Mouse (Mus musculus): ENCODE data around the gene Cbr2.
"Not testable (repeated sequence)": the region's sequence is repeated elsewhere in the genome, so short reads cannot be mapped to it uniquely, and the experiment has no call there.

The Cbr2 gene

DNA sequence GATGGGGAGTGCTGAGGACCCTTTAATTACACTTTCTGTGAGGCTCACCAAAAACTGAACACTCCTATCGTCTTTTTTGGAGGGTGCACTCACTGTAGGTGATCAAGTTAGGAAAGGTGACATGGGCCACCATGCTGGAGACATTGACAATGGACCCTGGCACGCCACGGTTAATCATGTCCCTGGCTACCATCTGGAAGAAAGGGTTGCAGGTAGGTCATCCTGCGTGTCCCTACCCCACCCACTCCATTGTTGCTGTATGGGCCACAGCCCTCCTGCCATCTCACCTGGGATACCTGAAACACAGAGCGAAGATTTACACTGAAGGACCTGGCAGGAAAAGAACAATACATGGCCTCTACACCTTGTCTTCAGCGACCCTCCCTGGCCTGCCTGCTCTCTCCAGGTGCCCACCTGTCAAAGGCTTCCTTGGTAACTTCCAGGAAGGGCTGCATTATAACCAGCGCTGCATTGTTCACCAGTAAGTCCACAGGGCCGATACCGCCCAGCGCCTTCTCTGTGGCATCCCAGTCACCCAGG lies 1.5 kb downstream of the Cbr2 start:
- DNase-seq (ENCODE audit: low read depth) = no peak

DNA sequence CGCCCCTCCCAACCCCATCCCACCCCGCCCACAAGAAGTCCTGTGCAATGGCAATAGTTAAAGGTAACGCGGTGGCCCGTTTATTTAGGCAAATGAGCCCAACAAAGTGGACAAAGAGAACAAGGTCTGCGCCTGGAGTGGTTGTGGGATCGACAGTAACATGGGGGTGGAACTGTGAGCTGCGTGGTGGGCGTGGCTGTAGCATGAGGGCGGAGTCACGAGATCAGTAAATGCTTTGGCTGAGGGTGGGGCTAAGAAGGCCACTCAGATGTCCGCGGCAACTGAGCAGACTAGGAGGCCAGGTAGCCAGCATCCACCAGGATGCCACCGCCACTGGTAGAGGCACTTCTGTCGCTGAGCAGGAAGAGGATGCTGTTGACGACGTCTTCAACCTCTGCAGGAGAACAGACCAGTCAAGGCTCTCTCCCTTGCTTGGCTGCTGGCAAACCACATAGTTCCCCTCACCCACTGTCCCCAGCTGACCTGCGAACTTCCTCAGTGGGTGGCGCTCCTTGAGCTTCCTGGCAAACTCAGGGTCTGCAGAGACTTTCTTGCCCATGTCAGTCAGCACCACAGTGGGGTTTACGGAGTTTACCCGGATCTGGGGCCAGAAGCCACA lies 2.4 kb downstream of the Cbr2 start:
- DNase-seq (ENCODE audit: low read depth) = not testable (repeated sequence)

DNA sequence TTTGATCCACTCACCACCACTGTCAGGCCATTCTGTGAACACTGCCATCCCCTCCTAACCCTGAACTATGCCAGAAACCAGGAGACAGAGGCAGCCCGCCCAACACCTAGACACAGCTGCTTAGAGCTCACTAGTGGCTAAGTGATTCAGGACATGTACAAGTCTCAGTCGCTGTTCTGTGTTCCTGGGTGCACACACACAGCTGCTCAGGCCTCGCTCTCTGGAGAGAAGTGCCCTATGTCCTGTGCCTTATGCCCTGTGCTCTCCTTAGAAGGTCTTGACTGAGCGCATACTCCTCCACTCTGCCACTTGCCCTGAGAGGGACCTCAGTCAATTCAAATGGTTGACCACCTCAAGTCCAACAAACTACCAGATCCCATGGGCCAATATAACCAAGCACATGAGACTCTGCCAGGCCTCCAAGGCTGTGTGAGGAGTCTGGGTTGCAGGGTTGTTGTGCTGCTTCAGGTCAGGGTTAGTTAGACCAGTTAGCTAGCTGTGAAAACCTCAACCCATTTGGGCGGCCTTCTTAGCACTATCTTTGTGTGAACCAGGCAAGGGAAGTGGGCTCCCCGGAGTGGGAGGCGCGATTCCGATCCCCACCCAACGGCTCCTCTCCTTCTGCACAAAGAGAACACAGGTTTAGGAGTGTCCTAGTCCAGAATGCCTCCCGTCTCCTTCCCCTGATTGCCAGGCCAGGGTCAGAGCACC lies 3.2 kb downstream of the Cbr2 start:
- no peak for DNase-seq (ENCODE audit: low read depth)

DNA sequence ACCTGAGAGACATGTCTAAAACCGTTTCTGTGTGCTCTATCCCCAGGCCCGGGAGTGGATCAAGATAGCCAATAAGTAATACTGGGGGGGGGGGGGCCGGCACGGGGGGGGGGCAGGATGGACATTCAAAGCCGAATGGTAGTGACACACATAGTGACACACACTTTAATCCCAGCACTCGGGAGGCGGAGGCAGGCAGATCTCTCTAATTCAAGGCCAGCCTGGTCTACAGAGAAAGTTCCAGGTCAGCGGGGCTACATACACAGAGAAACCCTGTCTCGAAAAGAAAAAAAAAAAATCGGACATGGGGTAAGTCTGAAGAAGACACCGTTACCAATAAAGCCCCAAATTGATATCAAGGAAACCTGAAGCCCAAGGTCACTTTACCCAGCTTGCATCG lies 4.3 kb downstream of the Cbr2 start:
- no peak for DNase-seq (ENCODE audit: low read depth)

DNA sequence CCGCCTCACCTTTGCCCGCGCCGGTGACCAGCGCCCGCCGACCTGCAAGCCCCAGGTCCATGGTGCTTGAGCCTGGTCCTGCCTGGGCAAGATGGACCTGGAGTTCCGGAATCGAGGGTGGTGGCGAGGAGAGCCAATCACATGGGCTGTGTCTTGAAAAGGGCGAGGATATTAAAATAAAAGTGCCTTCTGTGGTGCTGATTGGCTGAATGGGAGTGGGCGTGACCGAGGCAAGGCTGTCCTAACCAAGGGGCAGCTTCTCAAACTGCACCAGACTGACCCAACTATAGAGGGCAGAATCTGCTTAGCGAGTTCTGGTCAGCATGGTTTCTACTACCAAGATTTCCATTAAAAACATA lies 4.8 kb downstream of the Cbr2 start, which contains the start of gene Dcxr:
Gene Dcxr, minus strand, starts transcription at position 113 of the 359 bp plus-strand sequence.
- DNase-seq (ENCODE audit: low read depth) = peak; percentile 97

DNA sequence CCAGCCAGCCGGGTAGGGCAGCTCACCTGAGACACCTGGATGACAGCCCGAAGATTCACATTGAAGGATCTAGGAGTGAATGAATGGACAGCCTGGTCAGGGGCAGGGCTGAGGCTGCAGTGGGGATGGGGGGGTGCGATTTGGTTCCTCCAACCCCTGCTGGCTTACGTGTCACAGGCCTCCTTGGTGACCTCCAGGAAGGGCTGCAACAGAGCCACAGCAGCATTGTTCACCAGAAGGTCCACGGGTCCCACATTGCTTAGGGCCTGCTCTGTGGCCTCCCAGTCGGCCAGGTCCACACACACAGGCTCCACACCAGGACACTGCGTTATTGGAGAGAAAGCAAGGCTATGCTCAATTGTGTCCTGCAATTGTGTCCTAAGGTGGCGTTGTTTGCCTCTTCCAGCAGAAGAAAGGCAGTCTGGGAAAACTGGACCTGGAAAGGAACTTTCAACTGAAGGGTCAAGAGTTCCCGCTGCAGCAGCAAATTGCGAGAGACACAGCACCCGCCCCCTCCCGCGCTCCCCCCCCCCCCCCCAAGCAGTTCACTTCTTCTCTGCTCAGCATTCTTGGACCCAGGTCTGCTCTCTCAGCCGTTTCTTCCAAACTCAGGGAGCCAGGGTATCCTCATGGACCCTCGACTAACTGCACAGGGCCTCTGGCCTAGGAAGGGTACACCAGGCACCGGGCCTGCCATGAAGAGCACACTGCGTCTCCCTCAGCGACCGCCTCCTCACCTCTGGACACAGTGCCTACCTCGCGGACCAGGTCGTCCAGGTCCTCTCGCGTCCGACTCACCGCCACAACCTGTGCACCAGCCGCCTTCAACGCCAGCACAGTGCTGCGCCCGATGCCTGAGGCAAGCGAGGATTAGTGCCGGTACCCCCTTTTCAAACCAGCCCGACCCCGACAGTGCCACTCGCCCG lies 5.4 kb downstream of the Cbr2 start:
- DNase-seq (ENCODE audit: low read depth) = no peak

DNA sequence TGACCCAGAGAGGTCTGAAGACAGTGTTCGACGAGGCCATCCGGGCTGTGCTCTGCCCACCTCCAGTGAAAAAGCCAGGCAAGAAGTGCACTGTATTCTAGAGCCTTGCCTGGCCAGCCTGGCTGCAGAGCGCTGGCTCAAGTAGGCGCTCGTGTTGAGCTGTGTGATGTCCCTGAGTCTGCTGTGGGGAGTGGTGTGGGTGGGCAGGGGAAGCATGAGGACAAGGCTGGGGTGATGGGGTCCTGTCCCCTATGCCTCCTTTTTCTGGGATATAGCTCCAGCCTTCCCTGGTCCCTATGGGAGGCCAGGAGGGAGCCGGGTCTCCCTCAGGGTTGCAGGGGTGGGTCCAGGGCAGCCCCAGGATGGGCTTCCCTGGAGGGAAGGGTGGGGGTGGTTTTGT lies 8.4 kb downstream of the Cbr2 start:
- DNase-seq (ENCODE audit: low read depth) = no peak

DNA sequence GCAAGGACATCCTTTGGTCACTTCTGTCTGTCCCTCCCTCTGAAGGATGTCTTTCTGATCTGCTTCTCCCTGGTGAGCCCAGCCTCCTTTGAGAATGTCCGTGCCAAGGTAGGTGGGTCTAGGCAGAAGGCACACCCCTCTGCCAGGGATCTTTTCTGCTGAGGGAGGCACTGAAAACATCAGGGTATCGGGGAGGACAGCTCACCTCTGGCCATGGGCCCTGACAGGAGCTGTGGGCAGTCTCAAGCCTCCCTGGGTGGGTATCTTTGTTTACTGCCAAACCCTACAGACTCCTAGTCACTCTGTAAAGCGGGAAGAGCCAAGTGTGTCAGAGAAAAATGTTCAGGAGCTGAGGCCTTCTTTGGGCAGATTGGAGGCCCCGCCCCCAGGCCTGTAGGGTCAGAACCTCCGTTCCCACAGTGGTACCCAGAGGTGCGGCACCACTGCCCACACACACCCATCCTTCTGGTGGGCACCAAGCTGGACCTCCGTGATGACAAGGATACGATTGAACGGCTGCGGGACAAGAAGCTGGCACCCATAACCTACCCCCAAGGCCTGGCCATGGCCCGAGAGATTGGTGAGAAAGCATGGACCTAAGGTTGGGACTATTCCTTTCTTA lies 9.0 kb downstream of the Cbr2 start:
- no peak for DNase-seq (ENCODE audit: low read depth)

DNA sequence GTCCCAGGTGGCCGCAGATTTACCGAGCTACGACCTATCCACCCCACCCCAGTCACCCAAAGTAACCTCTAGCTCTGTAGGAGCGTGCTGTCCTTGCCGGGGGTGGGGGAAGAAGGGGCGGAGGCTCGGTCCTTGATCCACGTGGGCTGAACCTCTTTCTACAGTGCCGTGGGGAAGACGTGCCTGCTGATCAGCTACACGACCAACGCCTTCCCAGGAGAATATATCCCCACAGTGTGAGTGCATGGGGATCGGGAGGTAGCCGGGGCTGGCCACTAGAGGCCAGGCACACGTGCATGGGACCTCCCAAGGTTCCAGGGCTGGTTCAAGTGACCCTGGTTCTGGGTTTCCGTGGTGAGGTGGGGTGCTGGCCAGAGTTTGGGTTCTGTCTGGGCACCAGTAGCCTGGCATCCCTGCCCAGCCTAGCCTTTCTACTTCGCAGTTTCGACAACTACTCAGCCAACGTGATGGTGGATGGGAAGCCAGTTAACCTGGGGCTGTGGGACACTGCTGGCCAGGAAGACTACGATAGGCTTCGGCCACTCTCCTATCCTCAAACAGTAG lies 9.8 kb downstream of the Cbr2 start:
- no peak for DNase-seq (ENCODE audit: low read depth)

DNA sequence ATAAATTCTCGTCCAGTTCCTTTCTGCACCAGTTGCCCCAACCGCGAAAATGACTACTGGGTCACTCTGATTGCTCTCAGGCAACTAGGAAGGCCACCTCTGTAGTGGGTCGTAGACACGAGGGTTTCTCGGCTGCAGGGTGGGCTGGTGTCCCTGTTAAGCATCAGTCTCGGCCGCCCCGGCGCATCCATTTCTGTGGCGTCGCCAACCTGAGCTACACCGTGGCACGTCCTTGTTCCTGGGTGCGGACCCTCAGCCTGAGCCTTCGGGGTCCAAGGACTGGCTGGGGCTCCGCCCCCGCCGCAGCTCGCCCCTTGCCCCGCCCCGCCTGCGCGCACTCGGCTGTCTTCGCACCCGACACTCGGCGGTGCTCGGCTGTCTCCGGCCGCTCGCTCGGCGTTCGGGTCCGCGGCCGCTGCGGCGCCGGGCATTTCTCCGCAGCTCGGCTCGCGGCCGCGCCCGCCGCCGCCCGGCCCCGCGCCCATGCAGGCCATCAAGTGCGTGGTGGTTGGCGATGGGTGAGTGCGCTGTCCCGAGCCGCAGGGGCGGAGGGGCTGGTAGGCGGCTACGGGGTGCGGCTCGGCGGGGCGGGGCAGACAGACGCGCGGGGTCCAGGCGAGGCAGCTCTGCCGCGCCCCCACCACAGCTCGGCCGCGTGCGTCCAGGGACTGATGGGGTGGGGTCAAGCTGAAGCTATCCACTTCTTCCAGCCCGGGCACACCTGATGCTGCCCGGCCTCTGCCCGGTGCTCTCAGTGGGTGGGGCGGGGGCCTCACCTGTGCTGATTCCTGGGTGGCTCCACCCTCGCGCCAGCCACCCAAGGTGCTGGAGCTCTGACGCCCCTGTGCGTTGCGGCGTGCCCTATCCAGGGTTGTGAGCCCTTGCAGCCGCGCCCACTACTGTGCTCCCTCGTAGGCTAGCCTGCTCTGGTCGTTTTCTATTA lies 10.5 kb downstream of the Cbr2 start, which contains the start of gene Rac3:
Gene Rac3, plus strand, starts transcription at position 347 of the 943 bp plus-strand sequence.
- DNase-seq (ENCODE audit: low read depth) = no peak

DNA sequence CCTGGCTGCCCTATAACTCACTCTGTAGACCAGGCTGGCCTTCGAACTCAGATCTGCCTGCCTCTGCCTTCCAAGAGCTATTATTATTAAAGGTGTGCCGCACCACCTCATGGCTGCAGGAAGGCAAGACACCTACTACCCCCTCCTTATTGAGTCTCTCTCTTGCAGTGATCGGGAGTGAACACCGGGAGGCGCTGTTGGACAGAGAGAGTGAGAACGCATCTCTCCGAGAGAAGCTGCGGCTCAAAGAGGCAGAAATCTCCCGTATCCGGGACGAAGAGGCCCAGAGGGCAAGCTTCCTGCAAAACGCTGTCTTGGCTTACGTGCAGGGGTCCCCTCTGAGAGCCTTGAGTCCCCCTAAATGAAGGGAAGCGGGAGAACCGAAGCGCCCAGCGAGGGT lies 11.5 kb downstream of the Cbr2 start:
- peak; percentile 77 for DNase-seq (ENCODE audit: low read depth)

DNA sequence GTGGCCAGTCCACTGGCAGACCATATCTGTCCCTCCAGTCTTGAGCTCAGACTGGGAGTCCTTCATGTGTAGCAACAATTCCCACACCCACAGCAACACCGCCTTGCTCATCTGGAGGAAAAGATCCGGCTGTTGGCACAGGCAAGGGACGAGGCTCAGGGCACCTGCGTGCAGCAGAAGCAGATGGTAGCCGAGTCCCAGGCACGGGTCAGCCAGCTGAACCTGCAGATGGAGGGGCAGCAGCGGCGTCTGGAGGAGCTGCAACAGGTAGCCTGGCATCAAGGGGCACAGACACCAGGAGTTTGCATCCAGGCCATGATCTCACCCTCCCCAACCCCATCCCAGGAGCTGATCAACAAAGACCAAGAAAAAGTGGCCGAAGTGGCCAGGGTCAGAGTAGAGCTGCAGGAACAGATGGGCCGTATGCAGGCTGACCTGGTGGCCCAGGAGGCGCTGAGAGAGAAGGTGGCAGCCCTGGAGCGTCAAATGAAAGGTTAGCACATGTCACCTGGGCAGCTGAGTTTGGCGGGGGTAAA lies 12.0 kb downstream of the Cbr2 start:
- DNase-seq (ENCODE audit: low read depth) = no peak

DNA sequence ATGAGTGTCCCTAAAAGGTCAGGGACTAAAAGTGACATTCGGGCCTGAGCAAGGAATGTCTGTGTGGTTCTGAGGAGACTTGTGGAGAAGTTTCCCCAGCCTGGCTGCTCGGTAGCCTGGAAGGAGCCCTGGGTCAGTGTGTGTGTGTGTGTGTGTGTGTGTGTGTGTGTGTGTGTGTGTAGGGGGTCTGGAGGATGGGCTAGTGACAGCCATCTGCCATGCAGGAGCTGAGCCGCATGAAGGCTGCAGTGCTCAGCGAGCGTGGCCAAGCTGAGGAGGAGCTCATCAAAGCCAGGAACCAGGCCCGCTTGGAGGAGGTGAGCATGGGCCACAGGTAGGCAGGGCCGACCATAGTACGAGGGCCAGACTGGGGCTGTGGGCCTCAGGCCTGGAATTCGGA lies 12.7 kb downstream of the Cbr2 start:
- DNase-seq (ENCODE audit: low read depth) = no peak

DNA sequence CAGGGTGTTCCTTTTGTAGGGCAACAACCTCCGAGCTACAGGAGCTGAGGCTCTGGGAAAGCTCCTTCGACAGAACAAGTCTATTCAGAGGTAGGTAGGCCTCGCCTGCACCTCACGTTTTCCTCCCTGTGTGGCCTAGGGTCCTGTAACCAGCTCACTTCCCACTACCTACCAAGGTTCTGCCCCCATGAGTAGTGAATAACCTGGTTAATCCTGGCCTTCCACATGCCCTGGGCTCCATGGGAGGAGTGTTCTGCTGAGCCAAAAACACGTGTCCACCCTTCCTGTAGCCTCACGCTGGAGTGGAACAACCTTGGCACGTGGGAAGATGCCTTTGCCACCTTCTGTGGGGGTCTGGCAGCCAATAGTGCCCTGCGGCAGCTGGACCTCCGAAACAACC lies 16.8 kb downstream of the Cbr2 start:
- DNase-seq (ENCODE audit: low read depth) = no peak

DNA sequence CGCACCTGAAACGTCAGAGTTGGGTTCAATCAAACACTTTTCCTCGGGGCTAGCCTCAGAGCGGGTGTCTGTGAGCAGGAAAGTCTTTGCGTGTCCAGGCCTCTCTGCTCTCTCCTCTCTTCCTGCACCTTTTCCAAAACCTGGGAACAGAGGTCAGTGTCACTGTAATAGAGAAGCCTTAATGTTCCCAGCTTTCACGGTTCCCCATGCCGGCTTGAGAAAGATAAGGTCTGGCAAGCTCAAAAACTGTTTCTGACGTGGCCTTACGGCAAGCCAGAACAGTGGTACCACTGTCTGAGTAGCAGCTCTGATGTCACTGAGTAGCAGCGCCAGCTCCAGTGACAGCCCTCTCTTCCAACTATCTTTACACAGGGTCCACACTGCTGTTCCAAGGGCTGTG lies 17.4 kb downstream of the Cbr2 start:
- no peak for DNase-seq (ENCODE audit: low read depth)

DNA sequence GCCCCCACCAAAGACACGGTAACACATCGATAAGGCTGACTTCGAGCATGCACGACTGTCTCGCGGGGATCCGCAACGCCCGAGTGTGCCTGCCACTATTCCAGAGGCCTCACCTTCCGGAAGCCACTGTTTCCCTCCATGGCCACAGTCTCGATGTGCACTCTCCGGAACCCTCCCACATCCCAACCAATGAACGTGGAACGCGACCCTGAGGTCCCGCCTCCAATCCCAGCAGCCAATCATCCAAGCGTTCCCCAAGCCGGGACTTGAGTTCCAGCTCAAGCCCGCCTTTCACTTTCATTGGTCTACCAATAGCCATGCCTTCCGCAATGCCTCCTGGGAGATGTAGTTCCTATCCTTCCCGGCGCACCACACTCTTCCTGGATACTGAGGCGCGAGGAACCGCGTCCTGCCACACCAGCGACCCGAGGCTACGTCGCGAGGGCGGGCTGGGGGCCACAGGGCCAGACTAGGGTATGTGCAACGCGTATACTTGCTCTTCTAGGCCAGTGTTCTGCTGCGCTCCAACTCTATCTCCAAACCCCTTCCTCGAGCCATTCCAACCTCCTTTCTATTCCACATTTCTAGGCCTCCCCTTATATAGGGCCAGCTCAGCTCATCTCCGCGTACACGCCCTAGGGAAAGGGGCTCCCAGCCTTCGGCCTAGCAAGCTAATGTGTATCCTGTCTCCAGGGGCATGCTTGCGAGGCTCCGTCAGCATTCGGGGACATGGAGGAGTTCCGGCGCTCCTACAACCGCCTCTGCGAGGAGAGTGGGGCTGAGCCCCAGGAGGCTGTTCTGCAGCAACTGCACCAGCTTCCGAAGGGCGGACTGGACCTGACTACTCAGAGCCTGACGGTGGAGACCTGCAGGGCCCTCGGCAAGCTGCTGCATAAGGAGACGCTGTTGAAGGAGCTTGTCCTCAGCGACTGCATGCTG lies 18.1 kb downstream of the Cbr2 start, which contains the start of the genes Cenpx and Lrrc45:
Gene Cenpx, minus strand, starts transcription at position 159 of the 939 bp plus-strand sequence.
Gene Lrrc45, plus strand, starts transcription at position 346 of the 939 bp plus-strand sequence.
- peak; percentile 98 for DNase-seq (ENCODE audit: low read depth)

DNA sequence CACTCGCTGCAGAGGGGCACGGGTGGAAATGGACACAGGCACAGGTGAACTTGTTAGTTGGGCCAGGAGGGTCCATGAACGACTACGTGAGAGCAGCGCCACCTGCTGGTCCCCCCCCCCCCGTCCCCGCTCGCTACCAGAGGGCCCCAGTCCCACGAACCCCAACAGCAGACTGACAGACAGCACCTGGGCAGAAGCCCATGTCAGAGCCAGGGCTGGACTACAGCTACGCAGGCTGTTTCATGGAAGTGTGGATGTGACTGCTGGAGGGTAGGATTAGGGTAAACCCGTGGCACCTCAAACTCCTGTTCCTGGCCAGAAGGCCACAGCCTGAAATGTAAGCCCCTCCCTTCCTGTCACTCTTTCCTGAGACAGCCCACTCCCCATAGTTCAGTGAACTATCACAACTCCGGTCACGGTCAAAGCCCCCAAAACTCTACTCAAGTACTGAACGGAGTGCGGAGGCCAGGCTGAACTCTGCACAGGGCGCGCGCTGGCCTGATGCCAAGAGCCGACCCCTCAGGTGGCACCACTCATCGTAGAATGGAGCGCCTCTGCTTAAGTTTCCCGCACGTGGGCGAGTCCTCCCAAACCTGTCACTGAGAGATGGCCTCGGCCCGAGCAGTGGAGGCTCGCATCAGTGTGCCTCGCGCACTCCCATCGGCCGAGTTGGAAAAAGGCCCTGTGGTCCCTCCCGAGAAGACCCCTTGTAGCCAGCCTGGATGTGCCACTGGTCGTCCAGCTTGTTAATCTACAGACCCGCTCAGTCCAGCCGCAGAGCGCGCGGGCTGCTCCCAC lies 18.9 kb downstream of the Cbr2 start:
- no peak for DNase-seq (ENCODE audit: low read depth)

DNA sequence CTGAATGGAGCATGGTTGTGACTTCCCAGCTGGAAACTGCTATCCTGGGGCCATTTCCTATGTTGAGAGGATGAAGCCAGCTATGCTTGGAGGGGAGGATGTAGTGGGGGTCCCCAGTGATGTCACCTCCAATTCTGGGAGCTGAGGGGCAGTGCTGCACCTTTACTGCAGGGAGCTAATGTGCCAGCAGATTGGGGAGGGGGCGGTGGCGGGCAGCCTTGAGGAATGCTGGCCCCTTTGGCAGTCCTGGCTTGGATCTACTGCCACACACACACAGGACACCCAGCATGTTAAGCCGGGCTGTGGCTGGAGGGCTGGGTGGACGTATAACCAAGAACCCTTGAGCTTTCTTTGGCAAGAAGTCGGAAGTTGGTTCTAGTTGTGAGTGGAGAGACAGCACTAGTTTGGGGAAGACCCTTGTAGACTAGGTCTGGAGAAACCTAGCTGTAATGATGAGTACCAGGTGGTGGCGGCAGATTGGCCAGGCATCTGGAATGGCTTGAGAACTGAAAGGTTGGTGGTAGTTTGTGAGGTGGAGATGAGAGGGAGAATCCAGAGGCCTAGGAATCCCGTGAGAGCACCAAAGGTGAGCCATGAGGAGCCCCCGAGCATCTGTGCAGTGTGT lies 19.8 kb downstream of the Cbr2 start:
- DNase-seq (ENCODE audit: low read depth) = no peak

All from fibroblast of lung, adult 2 months (primary cell).